Mouse (Mus musculus) thymus, postnatal 10 days (tissue): ENCODE data around the gene Cops6.

Experiments used
- DNase-seq, 2 experiments: peaks; one replicate each; pipeline ENCODE4 v3.0.0; 2021; ENCODE audit warnings: low spot score in 2 of 2

Gene Cops6

DNA sequence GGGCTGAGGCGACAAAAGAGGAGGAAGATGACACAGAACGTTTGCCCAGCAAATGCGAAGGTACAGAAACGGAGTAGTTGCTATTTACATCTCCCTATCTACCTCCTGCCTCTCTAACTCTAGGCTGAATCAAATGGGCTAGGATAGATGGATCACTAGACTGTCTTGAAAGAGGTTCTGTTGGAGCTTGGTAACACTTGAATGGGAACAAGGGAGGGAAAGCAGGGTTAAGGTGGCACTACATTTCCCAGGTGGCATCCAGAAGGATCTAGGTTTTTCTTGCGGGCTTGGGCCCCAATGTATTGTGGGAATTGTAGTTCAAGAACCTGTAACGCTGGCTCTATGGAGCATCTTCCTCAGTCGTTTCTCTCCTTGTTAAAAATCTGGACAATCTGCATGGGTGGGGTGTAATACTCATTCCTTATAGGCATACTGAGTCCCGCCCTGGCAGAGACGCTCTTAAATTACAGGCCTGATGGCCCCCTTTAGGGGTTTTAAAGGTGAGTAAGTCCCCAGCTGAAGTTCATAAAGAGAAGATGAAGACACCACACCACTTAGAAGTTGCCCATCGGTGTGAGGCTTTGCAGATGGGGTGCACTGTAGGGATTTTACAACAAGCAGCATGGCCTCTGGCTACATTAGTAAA is 26.9 kb downstream of the Cops6 start:
- peak; percentile 48 to 62 for DNase-seq

GRCm38 (mm10) chr5:138193771-138194727 is 33.2 kb downstream of the Cops6 start, which contains the start of gene Mblac1:
Gene Mblac1, plus strand, starts transcription at chr5:138194314.
- DNase-seq: peak; percentile 72 to 75

- DNase-seq: peak; percentile 24 to 30
Observed at GRCm38 (mm10) chr5:138194755-138195345, 34.0 kb downstream of the Cops6 start.

DNA sequence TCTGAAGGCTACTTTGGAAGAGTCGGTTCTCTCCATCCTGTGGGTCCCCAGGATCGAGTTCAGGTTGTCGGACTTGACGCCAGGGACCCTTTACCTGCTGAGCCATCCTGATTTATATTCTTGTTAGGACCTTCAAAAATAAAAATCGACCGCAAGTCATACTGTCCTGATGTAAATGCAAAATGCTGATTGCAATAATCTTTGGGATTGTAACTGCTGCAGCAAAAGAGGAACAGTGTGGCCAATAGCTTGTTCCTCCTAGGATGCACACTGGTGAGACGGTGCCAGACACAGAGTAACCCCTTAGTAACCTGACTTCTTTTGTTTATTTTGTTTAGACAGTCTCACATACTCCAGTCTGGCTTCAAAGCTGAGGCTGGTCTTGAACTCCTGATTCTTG is 34.6 kb downstream of the Cops6 start:
- no peak for DNase-seq

GRCm38 (mm10) chr5:138199576-138199975 is 38.7 kb downstream of the Cops6 start:
- DNase-seq: no peak

GRCm38 (mm10) chr5:138202086-138202485 is 41.2 kb downstream of the Cops6 start:
- DNase-seq: no peak

DNA sequence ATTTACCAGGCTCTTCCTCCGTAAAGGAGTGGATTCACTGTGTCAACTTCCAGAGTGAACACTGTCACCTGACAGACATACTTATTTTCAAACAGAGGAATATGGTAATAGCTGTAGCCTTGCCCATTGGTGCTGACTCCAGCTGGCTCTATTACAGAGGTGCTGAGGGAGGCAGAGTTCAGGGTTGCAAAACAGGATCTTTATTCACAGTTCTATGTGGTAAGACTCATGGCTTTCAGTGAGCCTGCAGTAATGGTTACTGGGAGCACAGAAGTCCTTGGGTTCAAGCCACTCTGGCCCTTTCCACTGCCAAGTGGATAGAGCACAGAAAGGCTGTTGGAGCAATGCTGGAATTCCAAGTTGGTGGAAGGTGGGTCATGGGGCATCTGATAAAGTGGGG is 46.4 kb downstream of the Cops6 start:
- no peak for DNase-seq

GRCm38 (mm10) chr5:138207873-138208272 is 47.0 kb downstream of the Cops6 start:
- no peak for DNase-seq
